ENCODE assay signal across 27 mouse cellular contexts in genomic region chr3:140744501-140744900, GRCm38 (mm10).
DNase-seq lines count a peak whose midpoint lies in the region; ATAC-seq and TF ChIP-seq lines count a peak whose summit lies in the region.
"Had no signal": no experiment of that assay in that cellular context is flagged by ENCODE, and none has a peak within 500 bp of the region (broad histone marks: within the 10 kb centered on the region; RNA-seq: fewer than 3 reads in every experiment).

No protein-coding gene starts in this region.

- intact Hi-C loops in gastrocnemius, postnatal 14 days (cut with DNase I; ENCODE audit: low total_unique reads) = no loop called here

- no peak for TF ChIP-seq POLR2A in cerebellum, adult 2 months (IDR thresholded peaks at IDR 0.05; ENCODE audit: borderline replicate concordance, insufficient read depth, low read length)

- 0 out of 2 replicates have a peak, but pooled peaks cover 3% of the 10 kb centered on the region for H3K4me1 ChIP-seq in cerebellum, adult 2 months (ENCODE audit: control insufficient read depth, insufficient read depth, low read length)
- H3K4me1 ChIP-seq: limb, embryonic 10.5 days; limb, embryonic 15.5 days; liver, embryonic 13.5 days; megakaryocyte, embryonic 14.5 days; midbrain, embryonic 12.5 days had no signal

- DNase-seq in cerebellum, adult 8-10 months = no peak
- peak; percentile 62 for DNase-seq in Muller cell, postnatal 12 days (ENCODE audit: inconsistent ontology term)
- DNase-seq in cerebellum, adult 2 months = peak; percentile 26 to 54
- DNase-seq in cerebellum, postnatal 25 days = peak; percentile 44 to 61
- DNase-seq in gastrocnemius, postnatal 14 days = no peak
- DNase-seq: adrenal gland, postnatal 10 days; gastrocnemius, adult 2 months; heart, postnatal 4 days; kidney, adult 11 months; kidney, postnatal 4 days; liver, embryonic 13.5 days; lung, adult 18-20 months; lung, postnatal 4 days; right cerebral cortex, postnatal 14 days had no signal

- WGBS in cerebellum, adult 2 months = 2% methylated on average over 2 of the region's 2 CpGs

- no peaks in the 10 kb centered on the region for H3K27me3 ChIP-seq in cerebellum, adult 2 months (ENCODE audit: control insufficient read depth, insufficient read depth, low read length)
- H3K27me3 ChIP-seq: CH12.LX; limb, embryonic 15.5 days; liver, embryonic 13.5 days; megakaryocyte, embryonic 14.5 days; midbrain, embryonic 12.5 days had no signal

- ATAC-seq in cerebellum, adult (ENCODE audit: insufficient number of reproducible peaks, low FRiP score, low TSS enrichment) = peak; percentile 83
- no peak for ATAC-seq in activated CD4-positive, CD25-positive, alpha-beta regulatory T cell, adult 4 months
- ATAC-seq: forebrain, embryonic 16.5 days; inflammation-experienced regulatory T-cells, adult 6 months; lung, postnatal 0 days had no signal

- TF ChIP-seq CTCF in cerebellum, adult 2 months (IDR thresholded peaks at IDR 0.05; ENCODE audit: borderline replicate concordance, insufficient read depth, low read depth, low read length) = no peak

- H3K27ac ChIP-seq in cerebellum, adult 2 months (ENCODE audit: insufficient read depth, low read length) = no peak overlapping the region
- H3K27ac ChIP-seq: gastrocnemius, adult 2 months; hindbrain, embryonic 14.5 days; kidney, postnatal 0 days; limb, embryonic 10.5 days; limb, embryonic 15.5 days; liver, embryonic 13.5 days; midbrain, embryonic 12.5 days had no signal

- no peak overlapping the region for H3K4me3 ChIP-seq in cerebellum, adult 2 months (replicated peaks; ENCODE audit: insufficient read depth, low read depth, low read length)
- H3K4me3 ChIP-seq: erythroblast, embryonic 14.5 days; gastrocnemius, adult 2 months; limb, embryonic 10.5 days; limb, embryonic 15.5 days; liver, embryonic 13.5 days; megakaryocyte, embryonic 14.5 days; midbrain, embryonic 12.5 days had no signal

Comparison
In these comparisons a context has a peak if more than half of its experiments do, and no peak if none do; other contexts are left out.
1. DNase-seq: peak in Muller cell, postnatal 12 days (single experiment), cerebellum, adult 2 months (2 of 2) and cerebellum, postnatal 25 days (2 of 2); none in cerebellum, adult 8-10 months (single experiment) and gastrocnemius, postnatal 14 days (single experiment).